Mouse (Mus musculus) cerebellum, adult (tissue): ENCODE results near the gene Ctsw.

Source experiments
- ATAC-seq: cut with Nextera tagmentation; 2 replicates; pipeline ENCODE4 v1.9.2; 2017; ENCODE audit warnings: mild to moderate bottlenecking, moderate library complexity, mixed read lengths; ENCODE audit not compliant: insufficient number of reproducible peaks, low FRiP score, low TSS enrichment

The Ctsw gene

DNA sequence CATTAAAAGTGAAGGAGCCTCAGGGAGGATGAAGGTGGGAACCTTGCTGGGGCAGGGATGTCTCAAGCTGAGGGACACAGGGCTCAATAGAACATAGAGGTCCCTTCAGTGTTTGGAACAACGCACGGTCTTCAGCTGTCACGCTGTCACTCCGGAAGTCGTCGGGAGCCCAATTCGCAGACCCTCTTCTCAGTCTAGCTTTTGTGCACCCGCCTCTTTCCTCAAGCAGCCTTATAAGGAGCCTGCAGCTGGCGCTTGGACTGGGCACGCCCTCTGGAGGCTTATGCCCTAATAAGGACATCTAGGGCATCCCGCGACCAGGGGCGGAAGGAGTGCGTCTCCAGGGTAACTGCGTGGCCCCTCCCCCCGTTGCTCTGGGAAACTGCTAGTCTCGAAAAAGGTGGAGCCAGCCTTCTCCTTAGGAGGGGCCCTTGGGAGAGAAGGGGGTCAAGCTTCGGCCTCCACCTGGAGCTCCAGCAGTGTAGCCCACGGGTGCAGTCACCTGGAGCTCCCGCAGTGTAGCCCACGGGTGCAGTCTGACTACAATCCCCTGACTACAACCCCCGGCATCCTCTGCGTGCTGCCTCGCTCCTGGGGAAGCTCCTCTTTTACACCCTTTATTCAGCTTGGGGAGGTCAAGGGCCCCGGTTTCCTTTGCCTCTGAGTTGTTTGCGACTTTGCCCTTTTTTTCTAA is 20.7 kb upstream of the Ctsw start:
- peak; percentile 56 for ATAC-seq

DNA sequence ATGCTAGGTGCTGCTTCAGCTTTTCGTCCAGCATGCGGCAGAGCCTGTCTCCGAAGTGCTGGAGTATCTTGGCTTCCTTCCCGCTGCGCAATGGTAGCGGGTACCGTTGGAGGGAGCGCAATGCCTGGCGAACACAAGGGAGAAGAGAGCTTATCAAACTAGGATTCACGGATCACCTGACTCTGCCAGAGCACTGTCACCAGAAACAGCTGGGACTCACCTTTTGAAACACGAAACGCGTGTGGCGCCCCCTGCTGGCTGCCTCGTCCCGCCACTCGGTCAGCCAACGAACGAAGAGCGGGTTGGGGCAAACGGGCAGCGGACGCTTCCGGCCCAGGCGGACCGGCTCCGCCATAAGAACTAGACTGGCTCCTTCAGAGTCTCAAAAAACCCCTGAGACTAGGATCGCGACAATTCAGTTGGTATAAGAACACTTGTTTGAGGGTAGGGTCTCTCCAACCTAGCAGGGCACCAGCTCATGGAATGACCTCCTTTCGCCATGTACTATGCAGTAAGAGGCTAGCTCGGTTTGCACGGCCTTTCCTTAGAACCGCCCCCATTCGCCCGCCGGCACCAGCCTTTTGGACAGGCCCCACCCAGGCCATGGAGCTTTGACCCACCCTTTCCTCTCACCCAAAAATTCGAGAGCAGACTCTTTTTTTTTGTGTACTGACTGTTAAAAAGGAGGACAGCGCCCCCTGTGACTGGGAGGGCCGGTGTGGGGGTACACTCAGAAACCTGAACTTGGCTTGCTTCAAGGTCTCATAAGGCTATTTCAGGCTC is 19.7 kb upstream of the Ctsw start, which contains the start of gene Mus81:
Mus81 (minus strand) TSS at position 635 of the 783 bp plus-strand sequence.
- peak; percentile 31; the same call in 1 of the 2 replicates for ATAC-seq

DNA sequence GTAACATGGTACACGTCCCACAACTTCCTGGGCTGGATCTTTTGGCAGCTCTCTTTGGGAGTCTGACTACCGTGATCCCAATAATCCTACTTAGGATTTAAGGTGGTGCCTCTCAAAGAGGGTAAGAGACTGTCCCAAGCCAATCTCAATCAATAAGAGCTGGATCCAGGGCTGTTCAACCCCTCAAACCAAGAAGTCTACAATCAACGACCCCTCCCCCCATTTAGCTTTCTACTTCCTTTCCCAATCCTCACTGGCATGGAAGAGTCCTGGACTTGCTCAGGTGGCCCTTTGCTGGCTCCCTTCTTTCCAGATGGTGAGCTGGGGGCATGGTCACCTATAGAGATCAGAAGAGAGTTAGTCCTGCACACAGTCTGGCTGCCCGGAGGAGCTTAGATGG is 18.5 kb upstream of the Ctsw start:
- no peak for ATAC-seq

DNA sequence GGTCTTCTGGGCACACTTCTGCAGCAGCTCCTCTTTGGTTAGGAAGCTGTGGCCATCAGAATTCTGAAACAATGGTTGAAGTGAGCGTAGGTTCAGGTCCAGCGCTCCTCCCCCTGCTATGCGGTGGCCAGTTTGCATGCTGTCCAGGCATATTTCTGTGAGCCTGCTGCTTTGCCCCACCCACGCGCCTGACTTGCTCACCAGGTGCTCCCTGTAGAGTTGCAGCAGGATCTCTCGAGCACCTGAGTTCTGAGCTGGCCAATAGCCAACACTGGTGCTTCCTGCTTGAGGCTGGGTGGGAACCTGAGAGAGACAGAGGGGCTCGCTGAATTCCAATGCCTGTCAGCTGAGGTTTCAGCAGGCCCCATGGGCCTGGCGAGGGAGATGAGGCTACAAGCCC is 18.0 kb upstream of the Ctsw start:
- ATAC-seq, result no peak

DNA sequence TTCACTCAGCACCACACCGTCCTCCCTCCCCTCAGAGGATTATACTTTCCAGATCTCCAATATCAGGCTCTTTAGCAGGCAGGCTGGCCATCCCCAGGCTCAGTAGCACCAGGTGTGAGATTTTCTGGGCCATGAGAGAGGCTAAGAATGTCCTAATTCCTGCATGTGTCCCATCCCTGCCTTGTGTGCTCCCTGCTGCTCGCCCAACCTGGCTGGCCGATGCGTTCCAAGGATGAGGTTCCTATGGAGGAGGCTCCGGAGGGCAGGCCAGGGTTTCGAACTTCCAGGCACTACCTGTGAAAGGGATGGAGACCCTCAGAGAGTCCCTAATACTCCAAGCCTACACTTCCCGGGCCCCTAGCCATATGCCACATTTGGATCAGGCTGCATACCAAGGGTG is 17.5 kb upstream of the Ctsw start:
- peak; percentile 12; the same call in 1 of the 2 replicates for ATAC-seq

DNA sequence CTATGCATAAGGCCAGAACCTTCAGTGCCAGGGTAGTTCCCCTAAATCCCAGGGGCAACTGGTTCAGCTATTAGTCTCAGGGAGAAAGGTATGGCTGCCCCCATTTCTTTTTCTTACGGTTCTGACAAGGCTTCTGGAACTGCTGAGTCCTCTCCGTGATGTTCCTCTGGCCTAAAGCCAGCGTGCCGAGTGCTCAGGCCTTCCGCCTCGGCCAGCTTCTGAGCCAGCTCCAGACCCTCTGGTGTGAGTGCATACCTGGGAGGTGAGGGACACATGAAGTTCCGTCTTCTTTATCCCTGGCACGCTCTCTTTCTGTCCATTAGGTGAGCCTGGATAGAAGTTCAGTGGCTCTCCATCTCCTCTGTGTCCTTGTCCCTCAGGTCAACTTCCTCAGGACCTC is 17.1 kb upstream of the Ctsw start:
- no peak for ATAC-seq

DNA sequence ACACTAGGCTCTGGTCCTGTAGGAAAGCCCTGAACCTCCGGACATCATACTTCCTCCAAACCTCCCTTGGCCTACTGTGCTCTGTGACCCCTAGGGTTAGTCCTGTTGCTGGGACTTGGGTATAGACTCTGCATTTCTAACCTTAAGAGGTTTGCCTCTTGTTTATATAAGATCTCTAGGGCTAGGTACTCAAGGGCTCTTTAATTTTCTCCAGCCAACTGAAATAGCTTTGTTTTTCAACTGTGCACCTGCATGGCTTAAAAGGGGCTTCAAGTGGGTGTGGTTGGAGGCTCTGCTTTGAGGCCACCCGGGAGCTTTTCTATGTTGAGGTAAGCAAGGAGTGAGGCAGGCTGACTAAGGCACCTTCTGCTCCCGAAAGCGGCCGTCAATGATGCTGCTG is 16.2 kb upstream of the Ctsw start:
- no peak for ATAC-seq

DNA sequence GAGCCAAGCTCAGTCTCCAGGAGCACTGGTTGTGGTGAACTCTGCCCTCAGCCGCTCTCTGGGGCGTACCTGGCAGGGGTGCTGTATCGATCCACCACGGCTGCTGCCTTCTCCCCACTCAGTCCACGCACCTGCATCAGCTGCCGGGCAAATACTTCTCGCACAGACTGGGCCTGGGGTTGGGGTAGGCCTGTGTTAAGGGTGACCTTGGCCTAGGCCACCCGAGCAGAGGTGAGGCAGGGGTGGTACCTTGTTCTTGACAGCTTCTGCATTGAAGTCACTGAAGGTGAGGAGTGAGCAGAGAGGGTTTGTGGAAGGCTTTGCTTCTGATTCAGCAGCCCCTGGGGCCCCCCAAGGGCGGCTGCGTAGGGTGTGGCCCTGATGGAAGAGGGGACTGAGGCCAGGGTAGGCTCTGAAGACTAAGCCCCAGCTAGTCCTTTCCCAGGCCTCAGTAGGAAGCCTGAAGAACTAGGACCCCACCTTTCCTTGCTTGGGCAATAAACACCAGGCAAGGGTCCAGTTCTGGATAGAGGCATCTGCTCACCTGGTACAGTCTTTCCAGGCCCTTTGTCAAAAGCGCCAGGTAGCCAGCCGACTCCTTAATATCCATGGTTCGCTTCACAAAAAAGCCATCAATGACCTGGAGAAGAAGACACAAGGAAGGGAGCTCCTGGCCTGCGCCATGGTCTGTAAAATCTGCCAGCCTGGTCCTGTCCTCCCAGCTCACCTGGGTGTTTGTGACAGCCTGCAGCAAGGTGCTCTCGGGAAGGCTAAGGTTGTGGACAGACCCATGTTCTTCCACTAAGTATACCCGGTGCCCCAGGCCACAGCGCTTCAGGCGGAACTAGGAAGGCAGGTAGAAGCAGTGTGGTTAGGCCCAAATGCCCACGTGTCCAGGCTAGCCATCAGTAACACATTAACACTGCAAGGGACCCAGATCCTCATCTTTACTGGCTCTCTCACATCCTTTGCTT is 15.4 kb upstream of the Ctsw start:
- no peak for ATAC-seq

DNA sequence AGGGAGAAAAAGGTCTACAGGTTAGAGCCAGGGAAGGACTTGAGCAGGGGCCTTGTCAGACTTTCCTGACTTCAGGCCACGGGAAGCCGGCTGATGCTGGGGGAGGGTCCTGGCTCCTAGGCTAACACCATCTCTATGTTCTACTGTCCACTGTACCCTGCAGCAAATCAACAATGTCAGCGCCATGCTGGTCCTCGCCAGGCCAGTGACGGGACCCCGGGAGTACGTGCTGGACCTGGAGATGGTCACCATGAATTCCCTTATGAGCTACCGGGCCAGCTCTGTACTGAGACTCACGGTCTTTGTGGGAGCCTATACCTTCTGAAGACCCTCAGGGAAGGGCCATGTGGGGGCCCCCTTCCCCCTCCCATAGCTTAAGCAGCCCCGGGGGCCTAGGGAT is 13.1 kb upstream of the Ctsw start:
- no peak for ATAC-seq

DNA sequence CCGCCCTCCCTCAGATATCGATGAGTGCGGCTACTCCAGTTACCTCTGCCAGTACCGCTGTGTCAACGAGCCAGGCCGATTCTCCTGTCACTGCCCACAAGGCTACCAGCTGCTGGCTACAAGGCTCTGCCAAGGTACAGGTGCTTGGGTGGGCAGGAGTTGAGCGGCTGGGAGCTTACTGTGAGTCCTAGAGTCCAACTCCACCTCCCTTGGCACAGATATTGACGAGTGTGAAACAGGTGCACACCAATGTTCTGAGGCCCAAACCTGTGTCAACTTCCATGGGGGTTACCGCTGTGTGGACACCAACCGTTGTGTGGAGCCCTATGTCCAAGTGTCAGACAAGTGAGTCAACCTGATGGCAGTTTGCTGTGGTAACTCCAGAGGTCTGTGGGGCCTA is 11.7 kb upstream of the Ctsw start:
- no peak for ATAC-seq

DNA sequence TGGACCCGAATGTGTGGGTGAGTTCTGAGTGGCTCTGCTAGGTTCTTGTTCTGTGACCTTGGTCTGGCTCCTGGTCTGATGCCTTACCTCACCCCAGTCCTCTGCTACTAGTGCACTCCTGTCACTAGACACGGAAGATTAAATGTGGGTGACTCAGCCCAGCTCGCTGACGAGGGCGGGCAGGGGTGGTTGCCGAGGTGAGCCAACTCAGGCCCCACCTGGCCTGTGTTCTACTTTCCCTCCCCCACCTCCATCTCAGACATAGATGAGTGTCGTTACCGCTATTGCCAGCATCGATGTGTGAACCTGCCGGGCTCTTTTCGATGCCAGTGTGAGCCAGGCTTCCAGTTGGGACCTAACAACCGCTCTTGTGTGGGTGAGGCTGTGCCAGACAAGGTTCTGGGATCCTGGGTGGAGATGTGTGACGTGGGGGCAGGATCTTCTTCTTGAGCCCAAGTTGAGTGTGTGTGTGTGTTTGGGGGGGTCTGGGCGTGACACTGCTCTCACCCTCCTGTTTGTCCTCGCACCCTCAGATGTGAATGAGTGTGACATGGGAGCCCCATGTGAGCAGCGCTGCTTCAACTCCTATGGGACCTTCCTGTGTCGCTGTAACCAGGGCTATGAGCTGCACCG is 9.5 kb upstream of the Ctsw start:
- ATAC-seq, result no peak

DNA sequence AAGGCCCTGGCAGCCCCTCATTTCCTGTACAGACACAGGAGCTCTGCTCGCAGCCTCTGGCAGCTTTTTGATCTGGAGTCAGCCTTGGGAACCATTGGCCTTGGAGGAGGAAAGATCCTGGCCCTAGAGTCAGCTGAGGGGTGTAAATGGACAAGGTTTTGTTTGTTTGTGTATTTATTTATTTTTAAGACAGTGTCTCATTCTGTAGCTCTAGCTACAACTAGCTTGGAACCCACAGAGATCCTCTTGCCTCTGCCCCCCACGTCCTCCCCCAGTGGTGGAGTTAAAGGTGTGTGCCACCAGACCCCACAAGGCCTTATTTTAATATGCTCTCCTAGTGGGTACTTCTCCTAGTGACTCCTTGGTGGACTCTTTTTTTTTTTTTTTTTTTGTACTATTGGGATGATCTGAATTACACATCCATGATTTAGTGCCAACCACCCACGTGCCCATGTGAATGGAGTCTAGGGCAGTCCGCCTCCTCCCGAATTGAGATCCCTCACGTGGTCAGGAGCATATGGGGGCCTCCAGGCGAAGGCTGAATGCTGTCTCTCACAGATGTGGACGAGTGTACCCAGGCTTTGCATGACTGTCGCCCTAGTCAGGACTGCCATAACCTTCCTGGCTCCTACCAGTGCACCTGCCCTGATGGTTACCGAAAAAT is 8.8 kb upstream of the Ctsw start:
- no peak for ATAC-seq

DNA sequence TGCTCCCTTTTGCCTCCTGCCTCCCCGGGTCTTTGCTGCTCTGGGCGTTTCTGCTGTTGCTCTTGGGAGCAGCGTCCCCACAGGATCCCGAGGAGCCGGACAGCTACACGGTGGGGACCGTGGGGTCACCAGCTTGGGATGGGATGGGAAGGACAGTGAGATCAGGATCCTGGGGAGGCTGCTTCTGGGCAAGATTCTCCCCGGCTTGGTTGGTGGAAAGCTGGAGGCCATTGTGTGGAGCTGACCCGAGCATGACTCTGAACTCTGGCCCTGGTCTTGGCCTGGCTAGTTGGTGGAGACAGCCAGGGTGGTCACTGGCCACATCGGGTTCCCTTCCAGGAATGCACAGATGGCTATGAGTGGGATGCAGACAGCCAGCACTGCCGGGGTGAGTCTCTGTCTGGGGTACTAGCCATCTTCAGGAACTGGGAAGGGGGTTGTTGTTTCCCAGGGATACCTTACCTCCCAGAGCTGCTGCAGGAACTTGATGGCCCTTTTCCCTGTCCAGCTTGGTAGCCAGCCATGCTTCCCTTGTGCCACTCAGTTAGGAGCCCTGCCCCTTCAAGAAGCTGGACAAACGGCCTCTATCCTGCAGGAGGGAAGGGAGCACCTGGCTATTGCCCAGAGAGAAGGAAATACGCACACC is 6.9 kb upstream of the Ctsw start:
- ATAC-seq, result peak; percentile 33; the same call in 1 of the 2 replicates

DNA sequence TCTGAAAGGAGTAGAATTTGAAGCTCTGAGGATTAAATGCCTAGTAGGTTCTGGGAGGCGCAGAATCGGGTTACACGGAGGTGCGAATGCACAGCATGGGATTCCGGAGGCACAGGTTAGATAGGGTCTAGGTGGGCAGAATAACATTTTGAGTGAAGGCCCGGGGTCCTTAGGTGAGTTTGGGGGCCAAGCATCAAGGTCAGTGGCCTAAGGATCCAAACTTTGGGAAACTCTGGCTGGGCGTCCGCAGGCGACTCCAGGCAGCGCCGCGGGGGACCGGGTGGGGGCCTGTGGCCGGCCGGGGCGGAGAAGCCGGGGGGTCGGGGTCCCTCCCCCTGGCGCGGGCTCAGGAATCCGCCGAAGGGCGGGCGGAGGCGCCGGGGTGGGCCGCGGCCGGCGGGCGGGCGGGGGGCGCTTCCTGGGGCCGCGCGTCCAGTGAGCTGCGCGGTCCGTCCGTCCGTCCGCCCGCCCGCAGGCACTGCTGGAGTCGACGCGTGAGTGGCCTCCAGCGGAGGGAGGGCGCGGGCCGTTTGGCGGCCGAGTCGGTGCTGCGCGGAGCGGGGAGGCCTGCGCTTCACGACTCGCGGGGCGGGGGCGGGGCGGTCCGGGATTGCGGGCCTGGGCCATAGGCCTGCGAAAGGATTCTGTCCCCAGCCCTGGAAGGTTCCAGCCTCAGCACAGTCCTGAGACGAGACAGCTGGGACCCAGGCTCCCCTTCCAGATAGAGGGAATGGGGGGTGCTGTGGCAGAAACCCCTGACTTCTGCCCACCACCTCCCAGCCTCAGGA is 6.2 kb upstream of the Ctsw start:
- ATAC-seq, result 0 out of 2 replicates have a peak, but pooled peaks have one; percentile 6

DNA sequence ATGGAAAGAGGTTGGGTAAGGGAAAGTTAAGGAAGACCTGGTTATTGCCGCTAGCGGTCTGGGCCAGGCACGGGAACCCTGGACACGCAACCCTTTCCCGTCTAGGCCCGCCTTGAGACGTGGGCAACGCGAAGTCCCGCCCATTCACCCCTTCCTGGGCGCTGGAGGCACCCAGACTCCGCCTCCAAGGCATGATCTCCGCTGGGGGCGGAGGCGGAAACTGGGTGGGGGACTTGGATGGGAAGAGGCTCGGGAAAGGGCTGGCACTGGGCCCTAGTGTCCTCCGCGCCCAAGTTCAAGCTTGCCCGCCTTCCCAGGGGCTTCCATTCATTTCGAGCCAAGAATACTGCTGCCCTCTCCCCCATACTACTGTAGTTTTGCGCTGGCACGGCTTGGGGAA is 5.4 kb upstream of the Ctsw start, which contains the start of gene Efemp2:
Efemp2 (plus strand) TSS at position 235 of the 400 bp plus-strand sequence.
- ATAC-seq, result no peak

DNA sequence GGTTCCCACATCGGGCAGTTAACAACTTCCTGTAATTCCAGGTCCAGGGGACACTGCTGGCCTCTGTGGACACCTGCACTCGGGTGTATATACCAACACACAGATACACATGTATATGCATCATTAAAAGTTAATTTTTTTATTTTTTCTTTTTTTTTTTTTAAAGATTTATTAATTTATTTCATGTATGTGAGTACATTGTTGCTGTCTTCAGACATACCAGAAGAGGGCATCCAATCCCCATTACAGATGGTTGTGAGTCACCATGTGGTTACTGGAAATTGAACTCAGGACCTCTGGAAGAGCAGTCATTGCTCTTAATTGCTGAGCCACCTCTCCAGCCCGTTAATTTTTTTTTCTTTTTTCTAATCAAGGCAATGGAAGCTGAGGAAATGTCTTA is 4.5 kb upstream of the Ctsw start:
- no peak for ATAC-seq

DNA sequence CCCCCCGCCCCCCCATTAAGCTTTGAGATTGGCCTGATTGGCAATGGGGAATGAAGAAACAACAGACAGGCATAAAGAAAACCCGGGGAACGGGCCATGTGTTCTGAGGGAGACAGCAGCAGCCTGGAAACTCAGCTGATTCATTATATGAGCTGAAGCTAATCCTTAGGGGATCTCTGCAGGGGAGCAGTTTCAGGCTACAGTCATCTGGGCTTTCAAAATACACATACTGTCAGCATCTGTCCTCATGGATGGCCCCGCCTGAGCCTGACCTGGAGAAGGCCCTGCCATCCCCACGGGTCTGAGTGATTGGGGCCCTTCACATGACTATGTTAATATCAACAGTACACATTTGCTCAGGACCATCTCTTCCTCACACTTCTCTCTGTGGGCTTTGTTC is 3.5 kb upstream of the Ctsw start:
- no peak for ATAC-seq

DNA sequence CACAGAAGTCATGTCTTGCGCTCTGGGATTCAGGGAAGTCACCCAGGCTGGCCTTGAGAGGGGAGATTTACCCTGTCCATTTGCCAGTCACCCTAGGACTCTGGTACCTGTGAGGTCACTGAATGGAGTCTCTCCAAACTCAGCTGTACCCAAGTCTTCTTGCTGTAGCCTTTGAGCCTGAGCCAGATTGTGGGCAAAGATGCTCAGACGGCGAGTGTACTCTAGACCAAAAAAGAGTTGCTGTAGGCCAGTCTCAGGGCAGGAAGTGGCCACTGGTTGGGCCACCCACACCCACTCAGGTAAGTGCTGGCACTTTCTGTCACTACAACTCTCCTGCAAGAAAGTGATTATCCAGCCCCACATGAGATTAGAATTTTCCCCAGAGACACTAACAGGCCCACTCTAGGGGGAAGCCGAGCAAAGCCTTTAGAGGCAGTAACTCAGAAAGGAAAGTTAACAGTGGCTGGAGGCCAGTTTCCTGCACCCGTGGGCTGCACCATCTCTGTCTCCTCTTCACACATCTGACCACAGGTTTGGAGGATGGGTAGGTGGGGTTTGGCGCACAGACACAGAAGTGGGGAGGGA is 1.3 kb downstream of the Ctsw start:
- ATAC-seq, result no peak
